Mouse (Mus musculus): ENCODE measurements around the gene Lrtm2.

Lrtm2 gene

DNA sequence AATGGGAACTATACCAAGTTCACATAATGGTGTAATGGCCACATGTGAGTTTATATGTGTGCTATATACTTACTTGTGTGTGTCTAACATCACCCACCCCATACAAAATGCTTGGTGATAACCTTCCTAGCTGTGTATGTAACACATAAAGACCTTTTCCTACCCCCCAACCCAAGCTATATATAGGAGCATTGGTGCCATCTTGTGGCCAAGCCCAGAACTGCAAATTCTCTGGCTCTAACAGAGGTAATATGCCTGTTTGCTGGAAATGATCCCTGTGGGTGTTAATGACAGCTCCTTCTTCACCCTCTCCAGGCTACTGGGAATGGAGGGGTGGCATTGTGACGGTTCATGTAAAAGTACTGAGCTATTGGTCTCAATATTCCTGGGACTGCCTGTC, 17.7 kb upstream of the Lrtm2 start:
- POLR2A ChIA-PET = interaction anchor here (0.6 to 3.0 kb wide), 16 partner anchors 8 to 203 kb away, joined by 3 to 18 read pairs (median 4); partner anchors contain the start of gene Lrtm2 (in 1 of the 4)
- CTCF ChIA-PET = interaction anchor here (0.5 to 2.9 kb wide), 62 partner anchors 9 to 722 kb away, joined by 3 to 80 read pairs (median 4); partner anchors contain the start of genes Lrtm2 (in 3 of the 4) and Cacna2d4 (in 1 of the 4)

GRCm38 (mm10) chr6:119347813-119348212, 17.2 kb upstream of the Lrtm2 start:
- POLR2A ChIA-PET = interaction anchor here (0.6 to 3.0 kb wide), 18 partner anchors 8 to 202 kb away, joined by 3 to 18 read pairs (median 4); partner anchors contain the start of gene Lrtm2 (in 1 of the 4)

DNA sequence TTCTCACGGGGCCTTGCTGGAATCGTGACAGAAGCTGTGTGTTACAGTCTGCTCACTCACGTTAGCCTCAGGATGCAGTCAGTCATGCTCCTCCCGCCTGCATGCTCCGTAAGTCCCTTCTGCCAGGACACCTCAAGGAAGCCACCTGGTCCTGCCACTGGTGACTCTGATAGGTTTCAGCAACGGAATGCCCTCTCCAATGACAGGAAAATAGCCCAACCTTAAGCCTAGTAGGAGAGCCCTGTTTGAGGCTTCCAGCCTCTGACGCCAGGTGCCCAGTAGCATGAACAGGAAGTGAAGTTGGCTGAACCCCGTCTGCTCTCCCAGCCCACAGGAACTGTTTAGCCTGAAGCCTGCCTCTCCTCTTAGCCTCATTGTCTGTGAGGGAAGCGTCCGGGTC, 15.7 kb upstream of the Lrtm2 start:
- ChIA-PET POLR2A (no interaction called here), CTCF (interaction anchor here in 1 of 4 experiments (1.0 kb wide), 1 partner anchor 126 kb away, joined by 5 read pairs; no protein-coding TSS in a partner anchor)

More at GRCm38 (mm10) chr6:119347813-119348212, 17.2 kb upstream of the Lrtm2 start:
- CTCF ChIA-PET = interaction anchor here (0.6 to 2.9 kb wide), 55 partner anchors 8 to 721 kb away, joined by 3 to 80 read pairs (median 4); partner anchors contain the start of genes Lrtm2 (in 3 of the 4) and Cacna2d4 (in 1 of the 4)

DNA sequence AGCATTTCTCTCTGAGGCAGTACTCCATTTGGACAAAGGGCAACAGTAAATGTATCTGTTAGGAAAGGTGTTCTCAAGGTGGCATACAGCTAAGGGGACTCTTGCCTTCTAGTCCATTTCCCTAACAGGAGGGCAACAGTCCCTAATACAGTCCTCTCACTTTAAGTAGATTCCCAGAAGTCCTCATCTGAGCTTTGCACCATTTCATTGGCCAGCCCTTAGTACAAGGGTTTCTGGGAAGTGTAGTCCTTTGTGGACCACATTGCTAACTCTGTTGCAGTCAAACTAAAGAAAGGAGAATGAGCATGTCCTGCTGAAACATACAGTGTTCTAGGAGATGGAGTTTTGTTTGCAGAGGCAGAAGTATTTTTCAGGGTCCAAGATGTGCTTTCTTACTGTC, 10.8 kb upstream of the Lrtm2 start:
- ChIA-PET CTCF (interaction anchor here in 2 of 4 experiments (0.6 to 1.0 kb wide), 4 partner anchors 21 to 695 kb away, joined by 3 read pairs; partner anchors contain the start of gene Dcp1b (in 1 of the 2)), POLR2A (interaction anchor here in 3 of 4 experiments (0.6 to 3.3 kb wide), 6 partner anchors 8 to 17 kb away, joined by 3 to 14 read pairs (median 4); partner anchors contain the start of gene Lrtm2 (in 1 of the 3))

DNA sequence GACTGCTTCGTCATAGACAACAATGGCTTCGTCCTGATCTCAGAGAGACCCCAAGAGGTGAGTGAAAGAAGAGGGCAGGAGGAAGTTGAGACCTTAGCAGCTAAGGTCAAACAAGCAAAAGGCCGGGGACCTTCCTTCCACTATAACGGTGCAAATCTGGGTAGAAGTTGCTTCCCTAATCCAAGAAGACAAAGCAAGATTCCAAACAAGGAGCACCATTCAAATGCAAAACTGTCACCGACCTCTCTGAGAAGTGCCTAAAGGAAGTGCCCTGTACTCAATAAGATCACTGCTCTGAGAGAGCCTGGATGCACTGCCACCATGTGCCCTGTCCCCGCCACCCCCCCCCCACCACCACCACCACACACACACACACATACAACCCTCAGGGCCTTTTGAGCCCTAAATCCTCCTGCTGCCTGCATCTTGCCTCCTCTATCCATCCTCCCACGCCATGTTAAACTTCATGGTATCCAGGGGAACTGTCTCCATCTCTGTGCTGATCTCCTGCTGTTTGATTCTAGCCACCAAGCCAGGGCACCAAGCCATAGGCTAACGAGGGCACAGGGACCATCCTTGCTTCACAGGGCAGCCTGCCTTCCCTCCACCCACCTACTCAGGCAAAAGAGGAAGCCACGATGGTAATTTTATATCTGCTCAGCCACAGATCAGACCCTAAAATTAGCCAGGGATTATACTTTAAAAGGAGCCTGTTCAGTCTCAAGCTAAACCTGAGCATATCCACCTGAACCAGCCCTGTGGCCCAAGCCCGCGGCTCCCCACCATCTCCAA, 7.8 kb upstream of the Lrtm2 start:
- CTCF ChIA-PET = interaction anchor here in 3 of 4 experiments (0.6 to 1.5 kb wide), 4 partner anchors 11 to 163 kb away, joined by 3 to 6 read pairs (median 5); partner anchors contain the start of gene Dcp1b (in 1 of the 3)
- POLR2A ChIA-PET = interaction anchor here in 2 of 4 experiments (0.7 to 3.3 kb wide), 4 partner anchors 11 to 242 kb away, joined by 3 to 14 read pairs (median 4); no protein-coding TSS in a partner anchor

GRCm38 (mm10) chr6:119337287-119337686, 6.7 kb upstream of the Lrtm2 start:
- CTCF ChIA-PET = interaction anchor here in 2 of 4 experiments (0.6 to 1.1 kb wide), 2 partner anchors 107 to 117 kb away, joined by 3 to 5 read pairs; no protein-coding TSS in a partner anchor
- POLR2A ChIA-PET = no interaction called here

- POLR2A ChIA-PET = interaction anchor here in 3 of 4 experiments (0.5 to 1.7 kb wide), 5 partner anchors 8 to 112 kb away, joined by 3 to 7 read pairs (median 3); no protein-coding TSS in a partner anchor
- CTCF ChIA-PET = interaction anchor here in 1 of 4 experiments (0.6 to 1.2 kb wide), 4 partner anchors 11 to 108 kb away, joined by 3 read pairs; no protein-coding TSS in a partner anchor
These were observed 5.6 kb upstream of the Lrtm2 start for GRCm38 (mm10) chr6:119336124-119336523.

DNA sequence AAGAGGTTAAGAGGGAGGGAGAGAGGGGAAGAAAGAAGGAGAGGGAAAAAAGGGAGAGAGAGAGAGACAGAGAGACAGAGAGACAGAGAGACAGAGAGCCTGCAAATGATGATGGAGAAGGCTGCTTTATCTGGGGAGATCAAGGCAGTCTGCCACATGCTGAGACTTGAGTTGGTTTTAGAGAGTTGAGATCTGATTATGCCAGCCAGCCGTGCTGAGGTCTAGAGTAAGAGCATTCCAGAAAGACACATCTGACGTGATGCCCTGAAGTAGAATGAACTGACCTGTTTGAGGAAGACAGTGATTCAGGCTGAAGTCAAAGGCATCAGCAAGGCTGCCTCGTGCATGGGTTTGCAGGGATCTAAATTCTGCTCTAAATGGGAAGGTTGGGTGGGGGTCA, 3.3 kb upstream of the Lrtm2 start:
- POLR2A ChIA-PET = no interaction called here
- CTCF ChIA-PET = no interaction called here

GRCm38 (mm10) chr6:119333202-119333601, 2.6 kb upstream of the Lrtm2 start:
- ChIA-PET POLR2A (interaction anchor here in 1 of 4 experiments (1.1 to 1.2 kb wide), 2 partner anchors 9 to 23 kb away, joined by 3 to 6 read pairs; no protein-coding TSS in a partner anchor), CTCF (interaction anchor here in 2 of 4 experiments (0.6 to 2.4 kb wide), 2 partner anchors 14 to 899 kb away, joined by 5 to 13 read pairs; no protein-coding TSS in a partner anchor)

GRCm38 (mm10) chr6:119332111-119332510, 1.5 kb upstream of the Lrtm2 start:
- ChIA-PET CTCF (interaction anchor here in 3 of 4 experiments (0.6 to 2.4 kb wide), 16 partner anchors 9 to 1057 kb away, joined by 3 to 13 read pairs (median 4); no protein-coding TSS in a partner anchor), POLR2A (interaction anchor here in 3 of 4 experiments (0.7 to 2.2 kb wide), 11 partner anchors 8 to 311 kb away, joined by 3 to 8 read pairs (median 4); no protein-coding TSS in a partner anchor)

GRCm38 (mm10) chr6:119329936-119330335, 630 bp downstream of the Lrtm2 start:
- ChIA-PET CTCF (interaction anchor here in 3 of 4 experiments (0.6 to 2.2 kb wide), 6 partner anchors 11 to 110 kb away, joined by 3 to 6 read pairs (median 4); no protein-coding TSS in a partner anchor), POLR2A (interaction anchor here in 3 of 4 experiments (0.5 to 1.4 kb wide), 3 partner anchors 11 to 155 kb away, joined by 4 to 5 read pairs (median 4); partner anchors contain the start of gene Dcp1b (in 1 of the 3))

DNA sequence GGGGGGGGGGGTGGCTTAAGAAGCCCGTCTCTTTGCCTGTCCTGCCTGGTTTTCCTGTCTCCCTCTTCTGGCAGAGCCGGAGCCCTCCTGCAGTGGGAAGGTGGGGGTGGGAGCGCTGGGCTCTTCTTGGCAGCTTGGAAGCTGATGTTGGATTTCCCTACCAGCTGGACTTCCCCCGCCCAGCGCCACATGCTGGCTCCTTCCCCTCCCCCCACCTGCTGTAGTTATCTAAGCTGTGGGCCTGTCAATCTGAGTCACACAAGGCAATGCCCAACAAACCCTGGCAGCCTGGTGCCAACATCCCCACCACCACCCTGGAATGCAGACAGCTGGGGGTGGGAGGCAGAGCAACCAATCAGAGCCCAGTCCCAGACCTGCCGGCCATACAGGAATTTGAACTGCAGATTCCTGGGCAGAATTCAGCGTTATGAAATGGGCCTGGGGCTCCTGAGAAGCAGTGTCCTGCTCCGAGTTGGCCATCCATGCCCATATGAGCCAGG, 1.3 kb downstream of the Lrtm2 start:
- POLR2A ChIA-PET = interaction anchor here in 2 of 4 experiments (0.5 to 1.3 kb wide), 5 partner anchors 120 to 1647 kb away, joined by 3 to 4 read pairs (median 3); partner anchors contain the start of gene Dcp1b (in 1 of the 2)

GRCm38 (mm10) chr6:119328521-119329115, 1.9 kb downstream of the Lrtm2 start:
- ChIA-PET CTCF (interaction anchor here (0.6 to 1.4 kb wide), 11 partner anchors 8 to 1927 kb away, joined by 3 to 5 read pairs (median 3); no protein-coding TSS in a partner anchor), POLR2A (interaction anchor here (0.5 to 1.3 kb wide), 6 partner anchors 8 to 1646 kb away, joined by 3 to 5 read pairs (median 3); no protein-coding TSS in a partner anchor)

More for the DNA sequence above, 1.3 kb downstream of the Lrtm2 start:
- CTCF ChIA-PET = interaction anchor here (0.6 to 1.4 kb wide), 11 partner anchors 9 to 1926 kb away, joined by 3 to 5 read pairs (median 3); no protein-coding TSS in a partner anchor

GRCm38 (mm10) chr6:119326541-119326940, 4.0 kb downstream of the Lrtm2 start:
- CTCF ChIA-PET = interaction anchor here in 2 of 4 experiments (0.7 to 1.2 kb wide), 3 partner anchors 12 to 187 kb away, joined by 3 to 6 read pairs (median 5); no protein-coding TSS in a partner anchor
- POLR2A ChIA-PET = no interaction called here

GRCm38 (mm10) chr6:119325978-119326377, 4.6 kb downstream of the Lrtm2 start:
- CTCF ChIA-PET = interaction anchor here in 1 of 4 experiments (1.2 kb wide), 1 partner anchor 59 kb away, joined by 3 read pairs; no protein-coding TSS in a partner anchor
- POLR2A ChIA-PET = interaction anchor here in 2 of 4 experiments (0.6 to 1.7 kb wide), 3 partner anchors 13 to 70 kb away, joined by 3 to 5 read pairs (median 4); no protein-coding TSS in a partner anchor

- ChIA-PET POLR2A (interaction anchor here (0.6 to 1.7 kb wide), 13 partner anchors 8 to 126 kb away, joined by 3 to 7 read pairs (median 4); no protein-coding TSS in a partner anchor), CTCF (interaction anchor here (0.5 to 1.5 kb wide), 12 partner anchors 11 to 453 kb away, joined by 3 to 4 read pairs (median 3); no protein-coding TSS in a partner anchor)
These were observed 5.8 kb downstream of the Lrtm2 start for GRCm38 (mm10) chr6:119324776-119325175.

GRCm38 (mm10) chr6:119321752-119322151, 8.8 kb downstream of the Lrtm2 start:
- ChIA-PET POLR2A (no interaction called here), CTCF (interaction anchor here in 1 of 4 experiments (1.5 kb wide), 1 partner anchor 26 kb away, joined by 3 read pairs; no protein-coding TSS in a partner anchor)

All from embryonic stem cell, embryonic (primary cell).